Mouse (Mus musculus) liver, postnatal 0 days (tissue): ENCODE measurements around the gene Serinc1. TPM values are rescaled to one million over a fixed set of nuclear protein-coding genes. Genes with fewer than 3 reads are reported as not detected.
"Not testable (repeated sequence)": the region's sequence is repeated elsewhere in the genome, so short reads cannot be mapped to it uniquely, and the experiment has no call there.

ENCODE experiments used
- ATAC-seq: fragments of 200-750 bp; cut with Nextera tagmentation; 2 replicates; pipeline ENCODE4 v1.8.0; 2017; ENCODE audit warnings: mild to moderate bottlenecking, moderate library complexity
- DNase-seq: peaks from one replicate; pipeline ENCODE4 v3.0.0-alpha.2; 2016
- H3K27ac ChIP-seq: fragments of 300-500 bp; sonication (generic); 2 replicates; pipeline ENCODE4 v1.5.1; 2014; ENCODE audit warnings: antibody characterized with exemption, moderate library complexity, mild to moderate bottlenecking, low read depth
- H3K27me3 ChIP-seq: fragments of 300-500 bp; sonication (generic); 2 replicates; pipeline ENCODE4 v1.6.1; 2014; ENCODE audit warnings: low read length, control low read depth, mixed read lengths; ENCODE audit not compliant: insufficient read depth
- H3K36me3 ChIP-seq: fragments of 300-500 bp; sonication (generic); replicated peaks from 2 replicates; pipeline ENCODE4 v1.6.1; 2014; ENCODE audit warnings: mild to moderate bottlenecking, control low read depth, low read length, moderate library complexity, mixed read lengths; ENCODE audit not compliant: insufficient read depth
- H3K4me1 ChIP-seq: fragments of 300-500 bp; sonication (generic); 2 replicates; pipeline ENCODE4 v1.6.1; 2014; ENCODE audit warnings: antibody characterized with exemption, mild to moderate bottlenecking, control low read depth; ENCODE audit not compliant: insufficient read depth
- H3K4me2 ChIP-seq: fragments of 300-500 bp; sonication (generic); 2 replicates; pipeline ENCODE4 v1.6.1; 2014; ENCODE audit warnings: low read depth, mild to moderate bottlenecking, low read length, moderate library complexity, mixed read lengths
- H3K4me3 ChIP-seq: fragments of 300-500 bp; sonication (generic); 2 replicates; pipeline ENCODE4 v1.5.1; 2014; ENCODE audit warnings: low read depth, low read length
- H3K9ac ChIP-seq: fragments of 300-500 bp; sonication (generic); replicated peaks from 2 replicates; pipeline ENCODE4 v1.6.1; 2014; ENCODE audit warnings: mild to moderate bottlenecking, moderate library complexity
- H3K9me3 ChIP-seq: fragments of 300-500 bp; sonication (generic); 2 replicates; pipeline ENCODE4 v1.6.1; 2016; ENCODE audit warnings: mild to moderate bottlenecking, control low read depth, low read length, mixed read lengths
- CTCF ChIP-seq: sonication (generic); IDR thresholded peaks from 2 replicates; pipeline ENCODE4 v1.5.1; 2016; ENCODE audit warnings: antibody characterized with exemption, low read depth
- EP300 ChIP-seq: IDR thresholded peaks from 2 replicates; pipeline ENCODE4 v1.6.1; 2016; ENCODE audit warnings: antibody characterized with exemption, low read depth, mild to moderate bottlenecking
- WGBS: fragments of 180-500 bp; shearing (Covaris S2); extraction: QIAGEN DNeasy Blood & Tissue Kit; methylation state at CpG from one replicate; pipeline ENCODE4 v1.1.7; 2014; ENCODE audit not compliant: insufficient replicate concordance; 5-methylcytosine and 5-hydroxymethylcytosine counted together
- polyA plus RNA-seq: library from polyadenylated mRNA; unstranded; fragments of >200 nt; fragmentation: Nextera tagmentation; extraction: Ambion mirVana; gene quantifications from 2 replicates; pipeline ENCODE4 v1.2.1, GENCODE M21; 2015

The Serinc1 gene
- polyA plus RNA-seq, 1 experiment from 2014 or later: 81.6 TPM

- no peak for TF ChIP-seq CTCF
- no peak for TF ChIP-seq EP300
- no peaks in the 10 kb centered on the region for H3K4me1 ChIP-seq
- no peaks in the 10 kb centered on the region for H3K27me3 ChIP-seq
- WGBS: 73% methylated on average over 5 of the region's 5 CpGs
- H3K36me3 ChIP-seq: no peaks in the 10 kb centered on the region
- no peak for DNase-seq
- H3K4me3 ChIP-seq: no peak overlapping the region
- no peak overlapping the region for H3K4me2 ChIP-seq
- no peaks in the 10 kb centered on the region for H3K9me3 ChIP-seq
- no peak overlapping the region for H3K9ac ChIP-seq
- H3K27ac ChIP-seq: no peak overlapping the region
- ATAC-seq: no peak
Observed at GRCm38 (mm10) chr10:57557597-57557996, 25.3 kb upstream of the Serinc1 start.

GRCm38 (mm10) chr10:57553719-57554118, 21.4 kb upstream of the Serinc1 start:
- ATAC-seq: no peak
- no peak for DNase-seq
- H3K27me3 ChIP-seq: no peaks in the 10 kb centered on the region
- H3K36me3 ChIP-seq: no peaks in the 10 kb centered on the region
- no peaks in the 10 kb centered on the region for H3K4me1 ChIP-seq
- no peak for TF ChIP-seq EP300
- 82% methylated on average over 1 of the region's 1 CpGs for WGBS
- H3K27ac ChIP-seq: no peak overlapping the region
- no peak overlapping the region for H3K9ac ChIP-seq
- H3K4me2 ChIP-seq: no peak overlapping the region
- H3K4me3 ChIP-seq: no peak overlapping the region
- no peaks in the 10 kb centered on the region for H3K9me3 ChIP-seq

- no peaks in the 10 kb centered on the region for H3K4me1 ChIP-seq
- ATAC-seq: no peak
- H3K27ac ChIP-seq: no peak overlapping the region
- no peaks in the 10 kb centered on the region for H3K36me3 ChIP-seq
- no peaks in the 10 kb centered on the region for H3K27me3 ChIP-seq
- H3K9me3 ChIP-seq: no peaks in the 10 kb centered on the region
- DNase-seq: no peak
- WGBS: 74% methylated on average over 4 of the region's 4 CpGs
- H3K9ac ChIP-seq: no peak overlapping the region
- H3K4me2 ChIP-seq: no peak overlapping the region
- TF ChIP-seq CTCF: no peak
- no peak for TF ChIP-seq EP300
- no peak overlapping the region for H3K4me3 ChIP-seq
Observed at GRCm38 (mm10) chr10:57549631-57550030, 17.3 kb upstream of the Serinc1 start.

GRCm38 (mm10) chr10:57543890-57544289, 11.6 kb upstream of the Serinc1 start:
- ATAC-seq, H3K4me2 ChIP-seq, H3K27ac ChIP-seq: not testable (repeated sequence)

GRCm38 (mm10) chr10:57531616-57532217, 613 bp downstream of the Serinc1 start:
- Histone ChIP-seq H3K9ac (peak overlapping the region; percentile 81), H3K27ac (peak overlapping the region; percentile 91), H3K27me3 (no peaks in the 10 kb centered on the region), H3K9me3 (no peaks in the 10 kb centered on the region), H3K4me3 (peak overlapping the region; percentile 74), H3K36me3 (peaks cover 4% of the 10 kb centered on the region; the same call in 1 of the 2 replicates), H3K4me1 (peaks cover 10% of the 10 kb centered on the region), H3K4me2 (peak overlapping the region; percentile 68)
- ATAC-seq: no peak
- TF ChIP-seq EP300 (no peak), CTCF (no peak)
- 2% methylated on average over 28 of the region's 28 CpGs for WGBS
- no peak for DNase-seq

More at GRCm38 (mm10) chr10:57543890-57544289, 11.6 kb upstream of the Serinc1 start:
- not testable (repeated sequence) for H3K4me1 ChIP-seq, H3K27me3 ChIP-seq, H3K9me3 ChIP-seq, H3K4me3 ChIP-seq, H3K36me3 ChIP-seq, DNase-seq, H3K9ac ChIP-seq
- 84% methylated on average over 9 of the region's 9 CpGs for WGBS

- H3K9me3 ChIP-seq: no peaks in the 10 kb centered on the region
- WGBS: 43% methylated on average over 2 of the region's 2 CpGs
- H3K27ac ChIP-seq: peak overlapping the region; percentile 91; the same call in 1 of the 2 replicates
- DNase-seq (no peak), ATAC-seq (no peak)
- H3K36me3 ChIP-seq: peaks cover 11% of the 10 kb centered on the region
- H3K9ac ChIP-seq: peak overlapping the region; percentile 81
- H3K4me2 ChIP-seq: peak overlapping the region; percentile 68
- TF ChIP-seq CTCF: no peak
- H3K27me3 ChIP-seq: no peaks in the 10 kb centered on the region
- H3K4me1 ChIP-seq: peaks cover 10% of the 10 kb centered on the region
- peak overlapping the region; percentile 74 for H3K4me3 ChIP-seq
Observed at GRCm38 (mm10) chr10:57531076-57531475, 1.3 kb downstream of the Serinc1 start.

GRCm38 (mm10) chr10:57526469-57526868, 5.9 kb downstream of the Serinc1 start:
- TF ChIP-seq EP300 (no peak), CTCF (no peak)
- Histone ChIP-seq H3K27ac (no peak overlapping the region), H3K27me3 (no peaks in the 10 kb centered on the region), H3K36me3 (peaks cover 45% of the 10 kb centered on the region), H3K4me2 (no peak overlapping the region), H3K9ac (no peak overlapping the region), H3K4me3 (no peak overlapping the region), H3K4me1 (peaks cover 10% of the 10 kb centered on the region), H3K9me3 (no peaks in the 10 kb centered on the region)
- DNase-seq (no peak), ATAC-seq (no peak)
- WGBS: 90% methylated on average over 5 of the region's 5 CpGs
